Mouse (Mus musculus): ENCODE results near the gene Lactb. TPM values are rescaled to one million over a fixed set of nuclear protein-coding genes. Genes with fewer than 3 reads are reported as not detected.

The Lactb gene
- total and polyA plus RNA-seq, 2 experiments from 2014 or later, result 6.4 to 13.8 TPM

GRCm38 (mm10) chr9:66945647-66946641 lies 29.3 kb downstream of the Lactb start, which contains the start of gene Rps27l:
Gene Rps27l (plus strand): TSS chr9:66946086.
- no peak for TF ChIP-seq CTCF (IDR thresholded peaks at IDR 0.05; ENCODE audit: low read depth)
- peak; percentile 88 for TF ChIP-seq EP300 (IDR thresholded peaks at IDR 0.05; ENCODE audit: low read depth)
- no peaks in the 10 kb centered on the region for H3K9me3 ChIP-seq (replicated peaks; ENCODE audit: control insufficient read depth, low read length)
- H3K36me3 ChIP-seq (replicated peaks; ENCODE audit: control insufficient read depth, insufficient read depth, low read length), result peaks cover 12% of the 10 kb centered on the region
- H3K4me2 ChIP-seq (ENCODE audit: low read depth, low read length), result peak within 1 kb of the TSS; percentile 95
- ATAC-seq (ENCODE audit: insufficient read depth, low read depth) (peak; percentile 99), DNase-seq (ENCODE audit: low spot score) (peak; percentile 95)
- H3K27ac ChIP-seq (ENCODE audit: low read depth), result peak within 1 kb of the TSS; percentile 97
- H3K4me3 ChIP-seq (ENCODE audit: low read depth, low read length), result peak within 1 kb of the TSS; percentile 98
- H3K27me3 ChIP-seq (ENCODE audit: control insufficient read depth, insufficient read depth, low read length), result no peaks in the 10 kb centered on the region
- under 1% methylated on average over 76 of the region's 77 CpGs for WGBS
- peak within 1 kb of the TSS; percentile 96 for H3K9ac ChIP-seq (replicated peaks; ENCODE audit: low read depth, low read length)
- H3K4me1 ChIP-seq (ENCODE audit: control insufficient read depth, insufficient read depth), result peaks cover 4% of the 10 kb centered on the region; the same call in 1 of the 2 replicates

GRCm38 (mm10) chr9:66945161-66945560 lies 30.1 kb downstream of the Lactb start:
- Histone ChIP-seq H3K27ac (ENCODE audit: low read depth) (peak overlapping the region; percentile 97), H3K9ac (replicated peaks; ENCODE audit: low read depth, low read length) (peak overlapping the region; percentile 96), H3K9me3 (replicated peaks; ENCODE audit: control insufficient read depth, low read length) (no peaks in the 10 kb centered on the region), H3K27me3 (ENCODE audit: control insufficient read depth, insufficient read depth, low read length) (no peaks in the 10 kb centered on the region), H3K4me3 (ENCODE audit: low read depth, low read length) (peak overlapping the region; percentile 98), H3K4me1 (ENCODE audit: control insufficient read depth, insufficient read depth) (peaks cover 4% of the 10 kb centered on the region; the same call in 1 of the 2 replicates), H3K36me3 (replicated peaks; ENCODE audit: control insufficient read depth, insufficient read depth, low read length) (peaks cover 12% of the 10 kb centered on the region), H3K4me2 (ENCODE audit: low read depth, low read length) (peak overlapping the region; percentile 95)
- 17% methylated on average over 4 of the region's 4 CpGs for WGBS
- ATAC-seq (ENCODE audit: insufficient read depth, low read depth) (no peak), DNase-seq (ENCODE audit: low spot score) (no peak)
- TF ChIP-seq EP300 (IDR thresholded peaks at IDR 0.05; ENCODE audit: low read depth) (no peak), CTCF (IDR thresholded peaks at IDR 0.05; ENCODE audit: low read depth) (no peak)

DNA sequence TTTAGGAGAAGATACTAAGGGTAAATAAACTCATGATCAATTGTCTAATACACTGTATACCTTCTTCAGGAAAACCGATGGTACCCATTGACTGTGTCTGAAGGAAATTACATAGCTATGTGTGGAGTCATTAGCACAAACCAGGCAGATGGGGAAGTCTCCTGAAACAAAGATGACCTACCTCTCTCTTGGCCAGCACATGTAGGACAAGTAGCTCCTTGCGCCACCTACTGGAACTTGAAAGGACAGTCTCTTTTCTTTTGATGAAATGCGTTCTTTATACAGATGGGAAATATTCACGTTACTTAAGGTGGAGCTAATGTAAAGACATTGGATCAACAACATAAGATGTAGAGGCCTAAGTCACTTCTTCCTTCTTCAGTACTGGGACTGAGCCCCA lies 36.4 kb downstream of the Lactb start:
- WGBS, result 2% methylated on average over 4 of the region's 4 CpGs
- DNase-seq (ENCODE audit: low spot score) (peak; percentile 84), ATAC-seq (ENCODE audit: insufficient read depth, low read depth) (peak; percentile 67)
- H3K9me3 ChIP-seq (replicated peaks; ENCODE audit: control insufficient read depth, low read length), result no peaks in the 10 kb centered on the region
- H3K27ac ChIP-seq (ENCODE audit: low read depth), result no peak overlapping the region
- no peak overlapping the region for H3K4me2 ChIP-seq (ENCODE audit: low read depth, low read length)
- no peaks in the 10 kb centered on the region for H3K36me3 ChIP-seq (replicated peaks; ENCODE audit: control insufficient read depth, insufficient read depth, low read length)
- TF ChIP-seq EP300 (IDR thresholded peaks at IDR 0.05; ENCODE audit: low read depth) (no peak), CTCF (IDR thresholded peaks at IDR 0.05; ENCODE audit: low read depth) (peak; percentile 91)
- no peak overlapping the region for H3K4me3 ChIP-seq (ENCODE audit: low read depth, low read length)
- H3K9ac ChIP-seq (replicated peaks; ENCODE audit: low read depth, low read length), result no peak overlapping the region
- no peaks in the 10 kb centered on the region for H3K27me3 ChIP-seq (ENCODE audit: control insufficient read depth, insufficient read depth, low read length)
- H3K4me1 ChIP-seq (ENCODE audit: control insufficient read depth, insufficient read depth), result peaks cover 5% of the 10 kb centered on the region; the same call in 1 of the 2 replicates

- Histone ChIP-seq H3K4me2 (ENCODE audit: low read depth, low read length) (no peak overlapping the region), H3K4me3 (ENCODE audit: low read depth, low read length) (no peak overlapping the region), H3K27me3 (ENCODE audit: control insufficient read depth, insufficient read depth, low read length) (no peaks in the 10 kb centered on the region), H3K4me1 (ENCODE audit: control insufficient read depth, insufficient read depth) (peaks cover 5% of the 10 kb centered on the region; the same call in 1 of the 2 replicates), H3K36me3 (replicated peaks; ENCODE audit: control insufficient read depth, insufficient read depth, low read length) (no peaks in the 10 kb centered on the region), H3K9me3 (replicated peaks; ENCODE audit: control insufficient read depth, low read length) (no peaks in the 10 kb centered on the region), H3K9ac (replicated peaks; ENCODE audit: low read depth, low read length) (no peak overlapping the region), H3K27ac (ENCODE audit: low read depth) (no peak overlapping the region)
- DNase-seq (ENCODE audit: low spot score) (no peak), ATAC-seq (ENCODE audit: insufficient read depth, low read depth) (no peak)
- WGBS, result 40% methylated on average over 8 of the region's 8 CpGs
- TF ChIP-seq CTCF (IDR thresholded peaks at IDR 0.05; ENCODE audit: low read depth) (no peak), EP300 (IDR thresholded peaks at IDR 0.05; ENCODE audit: low read depth) (no peak)
Observed at GRCm38 (mm10) chr9:66937507-66937906, 37.8 kb downstream of the Lactb start.

- H3K4me1 ChIP-seq (ENCODE audit: control insufficient read depth, insufficient read depth), result peaks cover 5% of the 10 kb centered on the region; the same call in 1 of the 2 replicates
- no peak for DNase-seq (ENCODE audit: low spot score)
Observed at GRCm38 (mm10) chr9:66933869-66934808, 41.1 kb downstream of the Lactb start.

More at GRCm38 (mm10) chr9:66933869-66934808, 41.1 kb downstream of the Lactb start:
- Histone ChIP-seq H3K27ac (ENCODE audit: low read depth) (no peak overlapping the region), H3K9me3 (replicated peaks; ENCODE audit: control insufficient read depth, low read length) (no peaks in the 10 kb centered on the region), H3K4me3 (ENCODE audit: low read depth, low read length) (no peak overlapping the region), H3K9ac (replicated peaks; ENCODE audit: low read depth, low read length) (no peak overlapping the region), H3K27me3 (ENCODE audit: control insufficient read depth, insufficient read depth, low read length) (no peaks in the 10 kb centered on the region), H3K36me3 (replicated peaks; ENCODE audit: control insufficient read depth, insufficient read depth, low read length) (no peaks in the 10 kb centered on the region), H3K4me2 (ENCODE audit: low read depth, low read length) (no peak overlapping the region)
- ATAC-seq (ENCODE audit: insufficient read depth, low read depth), result no peak
- no peak for TF ChIP-seq CTCF (IDR thresholded peaks at IDR 0.05; ENCODE audit: low read depth)
- no peak for TF ChIP-seq EP300 (IDR thresholded peaks at IDR 0.05; ENCODE audit: low read depth)
- WGBS, result 76% methylated on average over 19 of the region's 19 CpGs

All from heart, postnatal 0 days (tissue).